Mouse (Mus musculus): ENCODE results near the gene Traf1.

Gene Traf1

DNA sequence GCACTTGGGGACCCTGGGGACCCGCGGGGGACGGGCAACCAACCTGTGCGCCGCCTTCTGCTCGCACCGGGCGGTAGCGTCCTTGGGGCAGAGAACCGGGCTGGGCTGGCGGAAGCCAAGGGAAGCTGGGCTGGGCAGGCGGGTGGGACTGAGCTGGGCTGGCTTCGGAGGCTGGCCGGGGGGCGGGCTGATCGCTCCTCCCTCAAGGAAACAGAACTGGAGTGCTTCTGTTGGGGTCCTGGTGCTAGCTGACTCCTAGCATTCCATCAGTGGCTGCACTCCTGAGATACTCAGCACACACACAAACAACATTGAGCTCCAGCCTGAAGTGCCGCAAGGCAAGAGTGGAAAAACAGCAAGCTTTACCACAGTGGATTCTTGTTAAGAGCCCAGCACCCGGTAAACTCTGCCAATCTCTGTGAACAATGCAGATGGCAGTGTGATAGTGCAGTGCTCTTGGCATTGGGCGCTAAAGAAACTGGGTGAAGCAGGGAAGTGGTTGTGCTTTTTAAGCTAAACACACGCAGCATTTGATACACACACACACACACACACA lies at the start of gene Traf1:
Gene Traf1, minus strand, starts transcription at position 292 of the 556 bp plus-strand sequence.
- DNase-seq (ENCODE audit: extremely low spot score, low spot score) = no peak

GRCm38 (mm10) chr2:34998956-34999355 lies 37.4 kb upstream of the Traf1 start:
- no peak for DNase-seq (ENCODE audit: extremely low spot score, low spot score)

- DNase-seq (ENCODE audit: extremely low spot score, low spot score) = no peak
Measured at GRCm38 (mm10) chr2:34996506-34996905, 34.9 kb upstream of the Traf1 start.

DNA sequence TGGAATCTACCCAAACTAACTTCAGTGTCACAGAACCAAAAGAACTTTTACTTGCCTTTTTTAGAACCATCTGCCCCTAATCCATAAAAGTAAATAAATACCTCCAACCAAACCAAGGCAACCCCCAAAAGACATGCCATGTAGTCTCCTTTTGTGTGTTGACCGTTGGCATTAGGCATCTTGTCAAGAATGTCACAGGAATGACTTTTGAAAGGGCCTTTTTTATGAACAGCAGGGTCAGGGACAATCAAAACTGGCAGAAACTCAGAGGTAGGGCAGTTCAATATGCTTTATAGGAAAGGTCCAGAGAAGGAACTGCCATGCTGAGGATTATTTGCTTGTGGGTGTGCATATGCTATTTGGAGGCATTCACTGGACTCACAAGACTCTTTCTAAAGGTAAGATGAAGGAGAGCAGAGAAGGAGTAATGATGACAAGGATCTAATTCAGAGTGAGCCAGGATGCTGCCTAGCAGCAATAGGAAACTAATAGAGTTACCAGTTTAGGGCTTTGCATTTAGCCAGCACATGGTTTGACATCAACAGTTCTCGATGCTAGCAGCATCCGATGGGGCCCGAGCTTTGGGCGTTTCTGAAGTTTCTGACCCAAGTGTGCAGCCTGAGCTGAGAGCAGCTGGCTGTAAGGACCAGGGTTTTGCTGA lies 32.3 kb upstream of the Traf1 start:
- no peak for DNase-seq (ENCODE audit: extremely low spot score, low spot score)

DNA sequence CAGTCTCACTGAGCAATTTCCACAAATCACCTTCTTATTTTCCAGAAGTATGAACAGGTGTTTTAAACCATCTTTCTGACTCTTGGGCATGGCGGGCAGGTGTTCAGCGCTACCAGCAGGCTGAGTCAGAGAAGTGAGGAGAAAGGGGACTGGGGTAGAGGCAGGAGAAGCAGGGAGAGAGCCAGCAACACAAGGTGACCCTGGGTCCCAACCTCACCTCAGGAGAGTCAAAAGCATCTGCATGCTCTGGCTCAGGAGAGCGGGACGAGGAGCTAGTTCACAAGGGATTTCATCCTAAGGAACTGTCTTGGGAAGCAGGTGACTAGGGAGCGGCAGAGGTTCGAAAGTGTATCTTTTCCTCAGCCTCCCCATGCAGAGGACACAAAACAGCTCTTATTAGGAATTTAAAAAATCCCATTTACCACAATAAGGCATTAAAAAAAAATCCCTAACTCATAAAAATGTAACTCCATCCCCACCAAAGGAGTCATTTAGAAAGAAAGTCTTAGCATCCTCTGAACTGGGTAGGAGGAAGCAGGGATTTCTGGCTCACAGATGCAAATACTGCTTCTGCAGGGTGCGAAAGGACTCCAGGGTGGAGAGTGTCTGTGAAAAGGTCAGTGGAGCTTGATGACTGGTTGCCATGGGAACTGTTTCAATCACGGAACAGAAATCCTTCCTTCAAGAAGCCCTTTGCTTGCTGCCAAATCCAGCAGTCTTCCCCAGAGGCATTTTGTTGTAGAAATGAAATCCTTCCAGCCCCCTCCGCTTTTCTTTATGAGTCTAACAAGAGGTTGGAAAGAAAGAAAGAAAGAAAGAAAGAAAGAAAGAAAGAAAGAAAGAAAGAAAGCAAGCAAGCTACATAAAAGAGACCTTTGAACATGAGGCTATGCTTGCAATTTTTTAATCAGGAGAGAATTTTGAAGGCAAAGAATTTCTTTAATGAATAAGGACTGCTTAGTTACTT lies 31.4 kb upstream of the Traf1 start:
- peak; percentile 27 for DNase-seq (ENCODE audit: extremely low spot score, low spot score)

DNA sequence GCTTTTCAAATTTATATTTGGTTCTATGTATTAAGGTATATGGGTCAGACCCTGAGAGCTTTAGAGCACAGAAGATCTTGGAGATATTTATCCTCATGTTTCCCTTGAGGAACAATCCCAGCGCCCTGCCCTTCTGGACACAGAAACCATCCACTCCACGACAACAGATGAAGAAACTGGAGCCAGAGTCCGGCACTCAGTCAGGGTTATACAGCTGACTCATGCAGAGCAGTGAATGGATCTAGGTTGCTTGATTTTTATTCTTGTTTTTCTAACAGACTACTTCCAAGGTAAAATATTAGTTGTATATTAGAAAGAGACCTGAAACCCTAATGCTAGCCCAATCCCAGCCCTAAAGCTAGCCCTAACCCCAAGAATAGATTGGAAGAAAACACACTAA lies 30.4 kb upstream of the Traf1 start:
- DNase-seq (ENCODE audit: extremely low spot score, low spot score) = no peak

DNA sequence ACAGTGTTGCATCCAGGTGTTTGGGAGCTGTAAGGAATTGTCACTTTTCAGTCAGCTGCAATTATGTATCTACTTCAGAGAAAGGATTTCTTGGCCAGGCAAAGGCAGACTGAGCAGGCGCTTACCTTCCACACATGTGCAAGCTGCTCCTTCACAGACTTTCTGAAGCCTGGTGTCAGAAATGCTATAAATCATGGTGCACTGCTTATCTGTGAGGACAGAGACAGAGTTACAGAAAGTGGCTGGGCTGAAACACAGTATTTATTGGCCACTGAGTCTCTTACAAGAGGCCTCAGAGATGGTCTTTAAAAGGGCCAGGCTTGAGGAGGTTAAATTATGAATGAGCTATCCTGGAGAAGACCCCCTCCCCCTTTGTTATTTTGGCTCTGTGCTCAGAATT lies 28.2 kb upstream of the Traf1 start:
- no peak for DNase-seq (ENCODE audit: extremely low spot score, low spot score)

- no peak for DNase-seq (ENCODE audit: extremely low spot score, low spot score)
Measured at GRCm38 (mm10) chr2:34987595-34987994, 26.0 kb upstream of the Traf1 start.

DNA sequence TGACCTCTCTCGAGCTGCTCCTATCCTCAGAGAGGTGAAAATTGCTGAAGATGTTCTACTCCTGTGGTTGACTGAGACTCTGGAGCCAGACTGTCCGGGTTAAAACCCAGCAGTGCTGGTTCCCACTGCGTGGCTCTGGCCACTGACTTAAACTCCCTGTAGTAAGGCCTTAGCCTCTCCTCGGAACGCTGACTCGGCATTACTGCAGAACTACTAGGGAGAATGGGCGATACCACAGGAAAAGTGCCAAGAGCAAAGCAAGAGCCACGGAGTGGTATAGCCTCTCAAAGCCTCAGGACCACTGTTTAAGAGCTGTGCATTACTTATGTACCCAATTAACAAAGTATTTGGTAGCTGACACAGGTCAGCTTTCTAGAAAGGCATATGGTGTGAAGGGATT lies 23.3 kb upstream of the Traf1 start:
- DNase-seq (ENCODE audit: extremely low spot score, low spot score) = no peak

DNA sequence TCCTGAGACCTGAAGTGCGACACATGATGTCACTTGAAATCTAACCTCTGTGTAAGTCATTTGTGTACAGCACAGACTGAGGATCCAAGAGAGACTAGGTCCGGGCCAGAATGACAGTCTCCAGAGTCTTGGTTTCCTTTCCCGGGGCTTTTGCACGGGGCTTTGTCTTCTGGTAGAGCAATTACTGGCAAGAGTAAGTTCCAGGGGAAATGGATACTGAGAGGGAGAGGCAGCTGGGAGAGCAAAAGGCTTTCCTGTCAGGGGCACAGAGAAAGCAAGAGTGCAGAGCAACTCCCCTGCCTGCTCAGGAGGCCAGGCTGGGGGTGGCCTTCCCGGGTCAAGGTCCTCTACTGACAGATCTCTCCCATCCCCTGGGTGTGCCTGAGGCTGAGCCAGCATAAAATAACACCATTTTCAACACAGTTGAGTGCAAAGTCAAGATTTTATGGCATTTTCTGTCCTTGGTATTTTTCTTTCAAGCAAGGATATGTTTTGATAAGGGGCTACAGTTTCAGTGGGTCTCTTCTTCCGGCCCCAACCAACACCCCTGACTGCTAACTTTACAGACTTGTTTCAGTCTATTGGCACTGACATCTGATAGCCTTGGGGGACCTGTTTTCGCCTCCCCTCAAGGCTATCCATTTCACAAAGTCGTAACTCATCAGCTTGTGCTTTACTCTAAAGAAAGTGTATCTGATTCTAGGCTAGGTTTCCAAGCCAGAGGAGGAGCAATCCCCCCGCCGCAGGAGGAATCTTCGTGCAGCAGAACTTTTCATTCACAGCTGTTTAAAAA lies 21.5 kb upstream of the Traf1 start:
- peak; percentile 45 for DNase-seq (ENCODE audit: extremely low spot score, low spot score)

- DNase-seq (ENCODE audit: extremely low spot score, low spot score) = no peak
Measured at GRCm38 (mm10) chr2:34982096-34982724, 20.6 kb upstream of the Traf1 start.

- DNase-seq (ENCODE audit: extremely low spot score, low spot score) = no peak
Measured at GRCm38 (mm10) chr2:34979459-34980011, 18.0 kb upstream of the Traf1 start.

DNA sequence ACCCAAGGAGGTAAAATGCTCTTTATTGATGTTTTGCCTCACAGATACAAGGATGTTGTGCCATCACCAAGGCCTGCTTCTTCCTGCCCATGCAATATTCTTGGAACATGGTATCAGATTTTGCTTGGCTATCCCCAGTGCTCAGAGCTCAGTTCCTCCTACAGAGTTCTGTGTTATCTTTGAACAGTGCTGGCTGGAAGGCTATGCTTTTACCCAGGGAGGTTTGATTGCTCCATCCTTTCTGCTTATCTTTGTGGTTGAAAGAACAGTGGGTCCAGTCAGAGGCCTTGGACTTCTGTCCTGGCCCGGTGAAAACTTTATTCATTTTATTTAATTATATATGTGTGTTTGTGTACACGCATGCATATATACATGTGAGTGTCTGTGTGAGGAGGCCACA lies 16.7 kb upstream of the Traf1 start:
- DNase-seq (ENCODE audit: extremely low spot score, low spot score) = no peak

- DNase-seq (ENCODE audit: extremely low spot score, low spot score) = no peak
Measured at GRCm38 (mm10) chr2:34976945-34977658, 15.5 kb upstream of the Traf1 start.

- DNase-seq (ENCODE audit: extremely low spot score, low spot score) = no peak
Measured at GRCm38 (mm10) chr2:34976447-34976846, 14.9 kb upstream of the Traf1 start.

DNA sequence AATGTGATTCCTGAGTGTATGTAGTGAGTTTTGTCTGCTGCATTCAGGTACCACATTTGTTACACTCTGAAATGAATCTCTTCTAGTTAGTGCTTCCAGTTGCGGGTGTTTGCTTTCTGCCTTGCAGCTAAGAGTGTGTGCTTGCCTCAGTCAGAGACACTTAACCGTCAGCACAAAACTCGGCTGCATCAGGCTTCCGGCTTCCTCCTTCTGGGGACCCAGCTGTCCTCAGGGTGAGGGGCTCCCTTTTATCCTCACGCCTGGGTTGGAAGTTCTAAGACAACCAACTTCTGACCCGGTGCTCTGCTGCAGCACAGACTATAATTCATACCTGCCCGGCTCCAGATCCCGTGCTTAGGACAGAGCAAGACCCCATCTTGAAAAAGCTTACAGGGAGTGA lies 11.5 kb upstream of the Traf1 start:
- no peak for DNase-seq (ENCODE audit: extremely low spot score, low spot score)

DNA sequence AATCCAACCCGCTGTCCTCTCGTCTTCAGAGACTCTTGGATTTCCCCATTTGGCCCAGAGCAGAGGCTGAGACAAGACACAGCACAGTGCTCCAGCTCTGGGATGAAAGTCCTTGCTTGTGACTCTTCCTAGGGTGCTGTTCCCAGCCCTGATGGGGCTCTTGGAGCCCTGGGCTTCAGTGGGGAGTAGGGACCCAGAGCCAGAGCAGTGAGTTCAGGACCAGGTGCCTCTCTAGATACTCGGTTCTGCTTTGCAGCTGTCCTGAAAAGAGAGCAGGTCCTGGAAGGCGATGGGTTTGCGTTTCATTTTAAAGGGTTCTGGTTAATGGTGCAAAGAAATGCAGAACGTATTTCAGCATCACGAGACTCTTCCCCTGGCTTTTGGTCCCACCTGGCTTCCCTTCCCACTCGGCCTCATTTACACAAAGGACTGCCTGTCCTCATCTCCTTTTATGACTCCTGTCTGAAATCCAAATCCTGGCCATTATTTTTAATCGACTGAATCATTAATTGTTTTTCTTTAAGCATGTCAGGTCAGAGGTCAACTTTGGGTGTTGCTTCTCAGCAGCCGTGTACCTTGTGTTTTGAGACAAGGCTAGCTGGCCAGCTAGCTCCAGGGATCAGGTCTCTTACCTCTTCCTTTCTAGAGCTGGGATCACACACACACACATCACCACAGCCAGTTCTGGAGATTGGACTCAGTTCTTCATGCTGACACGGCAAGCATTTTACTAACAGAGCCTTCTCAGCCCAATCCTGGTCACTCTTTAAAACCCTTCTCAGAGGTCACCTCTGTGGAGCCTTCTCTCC lies 9.7 kb upstream of the Traf1 start:
- DNase-seq (ENCODE audit: extremely low spot score, low spot score) = no peak

DNA sequence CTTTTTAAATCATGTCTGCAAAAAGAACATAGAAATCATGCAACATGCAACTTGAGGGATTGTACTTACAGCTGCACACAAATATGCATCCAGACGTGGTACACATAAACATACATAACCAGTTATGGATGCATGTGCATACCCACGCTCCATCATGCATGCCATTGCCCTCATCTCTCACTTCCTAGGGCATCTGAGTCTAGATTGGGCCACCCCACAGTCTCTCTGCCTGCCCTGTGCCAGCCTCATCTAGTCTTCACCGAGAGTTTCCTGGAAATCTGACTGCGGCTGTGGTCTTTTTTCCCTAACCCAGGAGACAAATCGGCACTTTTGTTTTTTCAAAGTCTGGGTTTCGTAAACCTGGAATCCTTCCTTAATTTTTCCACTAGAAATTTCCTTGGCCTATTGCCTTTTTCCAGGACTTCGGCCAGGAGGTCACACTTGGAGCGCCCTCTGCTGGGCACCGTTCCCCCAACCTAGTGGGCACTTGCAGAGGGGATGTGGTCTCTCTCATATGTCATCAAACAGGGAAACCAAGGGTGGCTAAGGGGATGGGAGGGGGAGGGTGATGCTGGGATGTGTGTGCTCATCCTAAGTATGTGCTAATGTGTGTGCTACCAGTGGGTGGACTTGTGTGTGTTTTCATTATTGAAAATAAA lies 8.6 kb upstream of the Traf1 start:
- DNase-seq (ENCODE audit: extremely low spot score, low spot score) = peak; percentile 83

GRCm38 (mm10) chr2:34969166-34969565 lies 7.6 kb upstream of the Traf1 start:
- DNase-seq (ENCODE audit: extremely low spot score, low spot score) = no peak

Measured in neural tube, embryonic 10.5 days (tissue).